Mouse (Mus musculus) cerebellum, adult 18-20 months (tissue): Measurements from ENCODE around the gene Abca8a.

Experiments used
- DNase-seq, 2 experiments: peaks; one replicate each; pipeline ENCODE4 v3.0.0; 2021

Gene Abca8a

DNA sequence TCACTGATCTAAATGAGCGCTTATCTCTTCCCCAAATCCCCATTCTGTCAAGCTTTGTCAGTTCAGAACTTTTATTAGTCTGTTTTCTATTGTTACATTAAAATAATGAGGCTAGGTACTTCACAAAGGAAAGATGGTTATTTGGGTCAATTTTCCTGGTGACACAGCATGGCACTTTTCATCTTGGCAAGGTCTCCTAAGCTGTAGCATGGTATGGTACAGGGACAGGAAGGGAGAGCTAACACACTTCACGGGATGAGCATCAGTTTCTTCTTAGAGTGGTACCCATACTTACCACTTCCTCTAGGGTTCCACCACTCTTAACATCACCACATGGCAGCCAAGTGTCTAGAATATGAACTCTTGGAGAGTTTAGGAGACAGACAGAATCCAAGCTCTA lies 113.9 kb downstream of the Abca8a start:
- peak; percentile 29 to 44 for DNase-seq
